ENCODE assay signal across 28 mouse cellular contexts in genomic region chr8:107270751-107271150, GRCm38 (mm10). TPM values are rescaled to one million over a fixed set of nuclear protein-coding genes. Genes with fewer than 3 reads are reported as not detected.
DNase-seq lines count a peak whose midpoint lies in the region; ATAC-seq and TF ChIP-seq lines count a peak whose summit lies in the region.
"Had no signal": no experiment of that assay in that cellular context is flagged by ENCODE, and none has a peak within 500 bp of the region (broad histone marks: within the 10 kb centered on the region; RNA-seq: fewer than 3 reads in every experiment).

No protein-coding gene starts in this region.

- H3K9ac ChIP-seq in embryonic facial prominence, embryonic 13.5 days = no peak overlapping the region
- H3K9ac ChIP-seq: heart, embryonic 12.5 days; hindbrain, embryonic 15.5 days; limb, embryonic 15.5 days; liver, embryonic 13.5 days; midbrain, embryonic 15.5 days; neural tube, embryonic 12.5 days had no signal

- H3K36me3 ChIP-seq in E14TG2a.4 (ENCODE audit: insufficient read depth, low read length) = no peaks in the 10 kb centered on the region
- no peaks in the 10 kb centered on the region for H3K36me3 ChIP-seq in embryonic facial prominence, embryonic 13.5 days
- H3K36me3 ChIP-seq: heart, embryonic 12.5 days; hindbrain, embryonic 15.5 days; limb, embryonic 10.5 days; limb, embryonic 15.5 days; liver, embryonic 13.5 days; midbrain, embryonic 15.5 days; neural tube, embryonic 12.5 days had no signal

- no peaks in the 10 kb centered on the region for H3K27me3 ChIP-seq in E14TG2a.4 (ENCODE audit: insufficient read depth, low read length)
- no peaks in the 10 kb centered on the region for H3K27me3 ChIP-seq in embryonic facial prominence, embryonic 13.5 days
- H3K27me3 ChIP-seq: heart, embryonic 12.5 days; hindbrain, embryonic 15.5 days; limb, embryonic 15.5 days; midbrain, embryonic 15.5 days; neural tube, embryonic 12.5 days had no signal

- H3K9me3 ChIP-seq in E14TG2a.4 (ENCODE audit: low read length) = no peaks in the 10 kb centered on the region
- H3K9me3 ChIP-seq in embryonic facial prominence, embryonic 13.5 days = no peaks in the 10 kb centered on the region
- H3K9me3 ChIP-seq: heart, embryonic 12.5 days; hindbrain, embryonic 15.5 days; limb, embryonic 10.5 days; limb, embryonic 15.5 days; liver, embryonic 13.5 days; midbrain, embryonic 15.5 days; neural tube, embryonic 12.5 days had no signal

- intact Hi-C loops in gastrocnemius, adult 2 months (cut with DNase I) = no loop called here

- H3K4me3 ChIP-seq in gastrocnemius, adult 2 months = peak overlapping the region; percentile 6; the same call in 1 of the 2 replicates
- H3K4me3 ChIP-seq in E14TG2a.4 (replicated peaks; ENCODE audit: low read length) = peak overlapping the region; percentile 5; the same call in 1 of the 2 replicates
- no peak overlapping the region for H3K4me3 ChIP-seq in embryonic facial prominence, embryonic 13.5 days
- H3K4me3 ChIP-seq: heart, adult 2 months; heart, embryonic 12.5 days; hindbrain, embryonic 15.5 days; limb, embryonic 10.5 days; limb, embryonic 15.5 days; liver, embryonic 13.5 days; midbrain, embryonic 15.5 days; myocyte; neural tube, embryonic 12.5 days had no signal

- peak; percentile 70 to 77 for DNase-seq in cerebellum, postnatal 10 days
- no peak for DNase-seq in cerebellum, adult 11-12 months
- no peak for DNase-seq in gastrocnemius, adult 2 months
- no peak for DNase-seq in gastrocnemius, adult 18-20 months (ENCODE audit: low spot score)
- no peak for DNase-seq in heart, adult 18-20 months
- DNase-seq in adrenal gland, postnatal 36 days = no peak
- DNase-seq: adrenal gland, adult 8-10 months; cerebellum, adult 11 months; gastrocnemius, postnatal 36 days; heart, adult 2 months; kidney, adult 18-20 months; kidney, postnatal 4 days; liver, embryonic 13.5 days; lung, adult 18-20 months; lung, postnatal 4 days; thymus, adult 2 months; thymus, postnatal 36 days had no signal

- WGBS in embryonic facial prominence, embryonic 13.5 days = 45% methylated on average over 11 of the region's 11 CpGs

- H3K4me2 ChIP-seq in embryonic facial prominence, embryonic 13.5 days = peak overlapping the region; percentile 5
- H3K4me2 ChIP-seq: heart, embryonic 12.5 days; hindbrain, embryonic 15.5 days; limb, embryonic 15.5 days; liver, embryonic 13.5 days; midbrain, embryonic 15.5 days; neural tube, embryonic 12.5 days had no signal

- H3K27ac ChIP-seq in gastrocnemius, adult 2 months = no peak overlapping the region
- no peak overlapping the region for H3K27ac ChIP-seq in embryonic facial prominence, embryonic 13.5 days
- H3K27ac ChIP-seq: heart, adult 2 months; hindbrain, embryonic 15.5 days; limb, embryonic 10.5 days; limb, embryonic 15.5 days; liver, embryonic 13.5 days; midbrain, embryonic 15.5 days; neural tube, embryonic 12.5 days had no signal

- peaks cover 16% of the 10 kb centered on the region for H3K4me1 ChIP-seq in E14TG2a.4 (replicated peaks; ENCODE audit: low read depth, low read length)
- peaks cover 11% of the 10 kb centered on the region for H3K4me1 ChIP-seq in embryonic facial prominence, embryonic 13.5 days
- H3K4me1 ChIP-seq: hindbrain, embryonic 15.5 days; limb, embryonic 15.5 days; liver, embryonic 13.5 days; midbrain, embryonic 15.5 days had no signal

- TF ChIP-seq CTCF in gastrocnemius, adult 2 months (IDR thresholded peaks at IDR 0.05) = no peak
- no peak for TF ChIP-seq CTCF in E14TG2a.4 (conservative IDR thresholded peaks at IDR 0.05; ENCODE audit: low read length)

- no peak for ATAC-seq in embryonic facial prominence, embryonic 13.5 days (ENCODE audit: insufficient number of reproducible peaks, insufficient read depth, low FRiP score, low TSS enrichment, low read depth)
- ATAC-seq: forebrain, embryonic 14.5 days; lung, postnatal 0 days; midbrain, embryonic 15.5 days had no signal

RNA-seq across cellular contexts. Expression of gene Nfat5, which starts 22.5 kb away (rescaled TPM):
- 10 to 100 TPM; 15.1 to 21.8 TPM for total RNA-seq in gastrocnemius, adult 2 months (2021)
- 10 to 100 TPM; 16.4 to 23.6 TPM for total RNA-seq in gastrocnemius, adult 18-20 months (2021)
- 23.5 and 28.8 TPM in 2 replicates for polyA plus RNA-seq in embryonic facial prominence, embryonic 13.5 days (2015; fragmentation: Nextera tagmentation; extraction: Ambion mirVana)
- total RNA-seq in heart, adult 18-20 months (2021) = 10 to 100 TPM; 18.4 to 23.1 TPM
- 100 to 1,000 TPM; 127 to 137 TPM for total RNA-seq in adrenal gland, postnatal 36 days (2021)

Comparison
In these comparisons a context has a peak if more than half of its experiments do, and no peak if none do; other contexts are left out.
1. DNase-seq: peak in cerebellum, postnatal 10 days (2 of 2); none in cerebellum, adult 11-12 months (single experiment), gastrocnemius, adult 2 months (single experiment), gastrocnemius, adult 18-20 months (single experiment), heart, adult 18-20 months (0 of 2) and adrenal gland, postnatal 36 days (0 of 2).
2. RNA of gene Nfat5, which starts 22.5 kb away (total RNA-seq): 127 to 137 TPM in adrenal gland, postnatal 36 days; 16.4 to 23.6 TPM in gastrocnemius, adult 18-20 months, 18.4 to 23.1 TPM in heart, adult 18-20 months and 15.1 to 21.8 TPM in gastrocnemius, adult 2 months; every median in the first group is over 4 times any median in the second.